Mouse (Mus musculus): ENCODE data around the gene Aup1. TPM values are rescaled to one million over a fixed set of nuclear protein-coding genes. Genes with fewer than 3 reads are reported as not detected.
A peak's percentile ranks its signal among the peaks of the same experiment; 100 is the strongest.

Gene Aup1
- polyA plus RNA-seq, 1 experiment from 2014 or later, result 164 TPM

- 82% methylated on average over 3 of the region's 3 CpGs for WGBS
- H3K4me1 ChIP-seq, result no peaks in the 10 kb centered on the region
- DNase-seq (ENCODE audit: extremely low spot score, low spot score), result no peak
- H3K36me3 ChIP-seq (replicated peaks), result no peaks in the 10 kb centered on the region
- H3K27me3 ChIP-seq (ENCODE audit: poor library complexity, severe bottlenecking), result no peaks in the 10 kb centered on the region
- no peak overlapping the region for H3K27ac ChIP-seq
- no peaks in the 10 kb centered on the region for H3K9me3 ChIP-seq
- H3K4me3 ChIP-seq, result no peak overlapping the region
These were observed 35.3 kb upstream of the Aup1 start for GRCm38 (mm10) chr6:83019044-83019443.

GRCm38 (mm10) chr6:83020121-83020520 is 34.2 kb upstream of the Aup1 start:
- Histone ChIP-seq H3K4me3 (no peak overlapping the region), H3K36me3 (replicated peaks) (no peaks in the 10 kb centered on the region), H3K4me1 (no peaks in the 10 kb centered on the region), H3K27me3 (ENCODE audit: poor library complexity, severe bottlenecking) (no peaks in the 10 kb centered on the region), H3K9me3 (no peaks in the 10 kb centered on the region), H3K27ac (no peak overlapping the region)
- DNase-seq (ENCODE audit: extremely low spot score, low spot score), result no peak
- WGBS, result 88% methylated on average over 6 of the region's 6 CpGs

GRCm38 (mm10) chr6:83020836-83021593 is 33.3 kb upstream of the Aup1 start:
- H3K36me3 ChIP-seq (replicated peaks), result no peaks in the 10 kb centered on the region
- DNase-seq (ENCODE audit: extremely low spot score, low spot score), result no peak
- H3K27me3 ChIP-seq (ENCODE audit: poor library complexity, severe bottlenecking), result no peaks in the 10 kb centered on the region; the same call in 1 of the 2 replicates
- H3K9me3 ChIP-seq, result no peaks in the 10 kb centered on the region
- 86% methylated on average over 4 of the region's 4 CpGs for WGBS
- H3K27ac ChIP-seq, result no peak overlapping the region
- H3K4me3 ChIP-seq, result no peak overlapping the region
- H3K4me1 ChIP-seq, result no peaks in the 10 kb centered on the region

GRCm38 (mm10) chr6:83023008-83023407 is 31.3 kb upstream of the Aup1 start:
- Histone ChIP-seq H3K9me3 (no peaks in the 10 kb centered on the region), H3K27me3 (ENCODE audit: poor library complexity, severe bottlenecking) (peaks cover 11% of the 10 kb centered on the region), H3K4me1 (peaks cover 6% of the 10 kb centered on the region), H3K27ac (no peak overlapping the region), H3K36me3 (replicated peaks) (no peaks in the 10 kb centered on the region), H3K4me3 (no peak overlapping the region)
- no peak for DNase-seq (ENCODE audit: extremely low spot score, low spot score)
- WGBS, result 86% methylated on average over 9 of the region's 9 CpGs

- no peak for DNase-seq (ENCODE audit: extremely low spot score, low spot score)
- peaks cover 19% of the 10 kb centered on the region for H3K27me3 ChIP-seq (ENCODE audit: poor library complexity, severe bottlenecking)
- WGBS, result 92% methylated on average over 2 of the region's 2 CpGs
- no peak overlapping the region for H3K4me3 ChIP-seq
- H3K4me1 ChIP-seq, result peaks cover 7% of the 10 kb centered on the region
- no peaks in the 10 kb centered on the region for H3K36me3 ChIP-seq (replicated peaks)
- H3K27ac ChIP-seq, result no peak overlapping the region
- no peaks in the 10 kb centered on the region for H3K9me3 ChIP-seq
These were observed 30.5 kb upstream of the Aup1 start for GRCm38 (mm10) chr6:83023786-83024185.

GRCm38 (mm10) chr6:83024421-83024820 is 29.9 kb upstream of the Aup1 start:
- no peaks in the 10 kb centered on the region for H3K9me3 ChIP-seq
- H3K27me3 ChIP-seq (ENCODE audit: poor library complexity, severe bottlenecking), result peaks cover 26% of the 10 kb centered on the region
- no peaks in the 10 kb centered on the region for H3K36me3 ChIP-seq (replicated peaks)
- WGBS, result 75% methylated on average over 4 of the region's 4 CpGs
- no peak for DNase-seq (ENCODE audit: extremely low spot score, low spot score)
- no peak overlapping the region for H3K27ac ChIP-seq
- H3K4me3 ChIP-seq, result no peak overlapping the region
- H3K4me1 ChIP-seq, result peaks cover 13% of the 10 kb centered on the region

GRCm38 (mm10) chr6:83025221-83025620 is 29.1 kb upstream of the Aup1 start:
- Histone ChIP-seq H3K4me3 (no peak overlapping the region), H3K27me3 (ENCODE audit: poor library complexity, severe bottlenecking) (peaks cover 34% of the 10 kb centered on the region), H3K4me1 (peaks cover 21% of the 10 kb centered on the region), H3K36me3 (replicated peaks) (no peaks in the 10 kb centered on the region), H3K27ac (no peak overlapping the region), H3K9me3 (no peaks in the 10 kb centered on the region)
- WGBS, result 96% methylated on average over 4 of the region's 4 CpGs
- no peak for DNase-seq (ENCODE audit: extremely low spot score, low spot score)

- H3K27me3 ChIP-seq (ENCODE audit: poor library complexity, severe bottlenecking), result peaks cover 54% of the 10 kb centered on the region
- no peak for DNase-seq (ENCODE audit: extremely low spot score, low spot score)
- 80% methylated on average over 8 of the region's 8 CpGs for WGBS
- no peak overlapping the region for H3K4me3 ChIP-seq
- H3K4me1 ChIP-seq, result peaks cover 39% of the 10 kb centered on the region
- H3K27ac ChIP-seq, result no peak overlapping the region
- peaks cover 3% of the 10 kb centered on the region; the same call in 1 of the 2 replicates for H3K36me3 ChIP-seq (replicated peaks)
- H3K9me3 ChIP-seq, result no peaks in the 10 kb centered on the region
These were observed 27.0 kb upstream of the Aup1 start for GRCm38 (mm10) chr6:83027293-83027692.

- H3K4me3 ChIP-seq, result no peak overlapping the region
- no peak for DNase-seq (ENCODE audit: extremely low spot score, low spot score)
- H3K36me3 ChIP-seq (replicated peaks), result peaks cover 3% of the 10 kb centered on the region; the same call in 1 of the 2 replicates
- H3K27me3 ChIP-seq (ENCODE audit: poor library complexity, severe bottlenecking), result peaks cover 58% of the 10 kb centered on the region
- 58% methylated on average over 7 of the region's 9 CpGs for WGBS
- peaks cover 44% of the 10 kb centered on the region for H3K4me1 ChIP-seq
- no peaks in the 10 kb centered on the region for H3K9me3 ChIP-seq
- H3K27ac ChIP-seq, result no peak overlapping the region
These were observed 26.6 kb upstream of the Aup1 start for GRCm38 (mm10) chr6:83027706-83028105.

- WGBS, result 11% methylated on average over 10 of the region's 10 CpGs
- peaks cover 78% of the 10 kb centered on the region for H3K27me3 ChIP-seq (ENCODE audit: poor library complexity, severe bottlenecking)
These were observed 24.5 kb upstream of the Aup1 start for GRCm38 (mm10) chr6:83029777-83030176.

GRCm38 (mm10) chr6:83031111-83031510 is 23.2 kb upstream of the Aup1 start:
- peaks cover 73% of the 10 kb centered on the region for H3K4me1 ChIP-seq
- DNase-seq (ENCODE audit: extremely low spot score, low spot score), result no peak
- WGBS, result 53% methylated on average over 7 of the region's 7 CpGs
- H3K9me3 ChIP-seq, result no peaks in the 10 kb centered on the region
- peaks cover 3% of the 10 kb centered on the region; the same call in 1 of the 2 replicates for H3K36me3 ChIP-seq (replicated peaks)
- H3K27ac ChIP-seq, result no peak overlapping the region
- H3K4me3 ChIP-seq, result no peak overlapping the region
- peaks cover 91% of the 10 kb centered on the region for H3K27me3 ChIP-seq (ENCODE audit: poor library complexity, severe bottlenecking)

More at GRCm38 (mm10) chr6:83029777-83030176, 24.5 kb upstream of the Aup1 start:
- H3K36me3 ChIP-seq (replicated peaks), result peaks cover 3% of the 10 kb centered on the region; the same call in 1 of the 2 replicates
- H3K4me1 ChIP-seq, result peaks cover 63% of the 10 kb centered on the region
- DNase-seq (ENCODE audit: extremely low spot score, low spot score), result no peak
- H3K9me3 ChIP-seq, result no peaks in the 10 kb centered on the region
- no peak overlapping the region for H3K27ac ChIP-seq
- no peak overlapping the region for H3K4me3 ChIP-seq

- Histone ChIP-seq H3K27me3 (ENCODE audit: poor library complexity, severe bottlenecking) (peaks cover 98% of the 10 kb centered on the region), H3K4me1 (peaks cover 73% of the 10 kb centered on the region), H3K27ac (no peak overlapping the region), H3K4me3 (peak overlapping the region; percentile 68), H3K9me3 (no peaks in the 10 kb centered on the region), H3K36me3 (replicated peaks) (peaks cover 3% of the 10 kb centered on the region; the same call in 1 of the 2 replicates)
- no peak for DNase-seq (ENCODE audit: extremely low spot score, low spot score)
- WGBS, result 12% methylated on average over 18 of the region's 18 CpGs
These were observed 22.3 kb upstream of the Aup1 start for GRCm38 (mm10) chr6:83031921-83032590.

GRCm38 (mm10) chr6:83032769-83033191 is 21.5 kb upstream of the Aup1 start:
- Histone ChIP-seq H3K27ac (peak overlapping the region; percentile 86), H3K4me3 (peak overlapping the region; percentile 68), H3K27me3 (ENCODE audit: poor library complexity, severe bottlenecking) (peaks cover 98% of the 10 kb centered on the region), H3K36me3 (replicated peaks) (peaks cover 3% of the 10 kb centered on the region; the same call in 1 of the 2 replicates), H3K4me1 (peaks cover 69% of the 10 kb centered on the region), H3K9me3 (no peaks in the 10 kb centered on the region)
- peak; percentile 70 for DNase-seq (ENCODE audit: extremely low spot score, low spot score)
- WGBS, result under 1% methylated on average over 31 of the region's 31 CpGs

All from forebrain, embryonic 10.5 days (tissue).